Mouse (Mus musculus) CH12F3 (cell line): ENCODE data around the gene Elk4.

Experiments used
- in situ Hi-C: fragments of 300-500 bp; cut with MboI; formaldehyde crosslinking; loops from 2 replicates; pipeline ENCODE4 v1.14.3; 2020; ENCODE audit warnings: low sequenced_read_pairs

The Elk4 gene

DNA sequence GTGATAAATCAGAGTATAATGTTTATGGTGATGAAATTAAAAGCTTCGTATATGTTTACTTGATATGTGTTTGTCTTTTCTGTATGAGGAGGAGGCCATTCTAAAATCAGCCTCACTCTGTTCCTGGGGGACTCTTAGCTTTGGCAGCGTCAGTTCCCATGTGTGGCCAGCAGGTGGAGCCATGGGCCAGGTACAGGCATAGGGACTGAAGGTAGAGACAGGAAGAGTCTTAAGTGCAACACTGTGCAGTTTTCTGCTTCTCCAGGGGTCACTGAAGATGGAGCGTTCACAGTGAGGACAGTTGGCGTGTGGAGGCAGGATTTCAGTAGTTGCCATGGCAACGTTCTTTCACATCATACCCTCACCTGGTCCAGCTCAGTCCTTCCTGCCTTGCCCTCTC is 24.5 kb upstream of the Elk4 start:
- in situ Hi-C loops: no loop called here

DNA sequence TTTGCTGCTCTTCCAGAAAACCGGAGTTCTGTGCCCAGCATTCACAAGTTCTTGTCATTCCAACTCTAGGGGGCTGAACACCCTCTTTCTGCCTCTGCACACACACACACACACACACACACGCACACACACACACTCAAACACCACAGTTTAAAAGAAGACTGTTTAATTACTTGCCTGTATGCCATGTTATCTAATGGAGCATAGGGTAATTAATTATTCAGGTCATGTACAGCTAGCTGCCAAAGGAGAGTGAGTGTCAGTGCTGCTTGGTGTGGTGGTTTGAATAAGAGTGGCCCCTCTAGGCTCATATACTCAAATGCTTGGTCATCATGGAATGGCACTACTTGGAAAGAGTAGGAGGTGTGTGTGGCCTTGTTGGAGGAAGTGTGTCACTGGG is 23.6 kb upstream of the Elk4 start:
- in situ Hi-C loops: no loop called here

DNA sequence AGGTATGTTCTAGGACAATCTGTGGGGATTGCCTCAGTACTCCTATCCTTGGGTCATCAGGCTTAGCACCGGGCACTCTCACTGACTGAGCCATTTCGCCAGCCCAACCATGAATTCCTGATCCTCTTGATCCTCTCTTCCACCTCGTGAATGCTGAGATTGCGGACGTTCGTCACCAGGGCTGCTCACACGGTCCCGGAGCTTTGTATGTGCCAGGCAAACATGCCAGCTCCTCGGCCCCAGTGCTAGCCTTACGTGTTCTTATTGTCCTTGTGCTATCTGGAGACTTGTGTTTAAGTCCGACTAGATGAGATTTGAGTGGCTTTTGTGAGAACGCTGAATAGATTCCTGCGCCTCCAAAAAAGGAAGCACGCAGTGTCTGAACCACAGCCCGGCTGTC is 20.0 kb upstream of the Elk4 start:
- in situ Hi-C loops: no loop called here

DNA sequence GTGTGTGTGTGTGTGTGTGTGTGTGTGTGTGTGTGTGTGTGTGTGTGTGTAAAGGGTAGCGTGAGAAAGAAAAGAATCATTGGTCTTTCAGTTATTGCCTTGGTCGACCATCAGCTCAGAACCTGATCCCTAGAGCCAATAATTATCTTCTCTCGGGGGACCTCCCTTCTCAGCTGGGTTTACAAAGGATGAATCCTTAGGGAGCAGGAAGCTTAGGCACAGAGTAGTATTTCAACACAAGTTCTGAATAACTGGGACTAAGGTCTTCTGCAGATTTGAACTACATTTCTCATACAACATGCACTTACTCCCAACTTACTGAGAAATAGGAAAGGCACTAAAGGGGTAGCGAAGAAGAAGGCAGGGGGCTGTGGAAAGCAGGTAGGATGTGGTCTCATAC is 17.9 kb upstream of the Elk4 start:
- in situ Hi-C loops: no loop called here

DNA sequence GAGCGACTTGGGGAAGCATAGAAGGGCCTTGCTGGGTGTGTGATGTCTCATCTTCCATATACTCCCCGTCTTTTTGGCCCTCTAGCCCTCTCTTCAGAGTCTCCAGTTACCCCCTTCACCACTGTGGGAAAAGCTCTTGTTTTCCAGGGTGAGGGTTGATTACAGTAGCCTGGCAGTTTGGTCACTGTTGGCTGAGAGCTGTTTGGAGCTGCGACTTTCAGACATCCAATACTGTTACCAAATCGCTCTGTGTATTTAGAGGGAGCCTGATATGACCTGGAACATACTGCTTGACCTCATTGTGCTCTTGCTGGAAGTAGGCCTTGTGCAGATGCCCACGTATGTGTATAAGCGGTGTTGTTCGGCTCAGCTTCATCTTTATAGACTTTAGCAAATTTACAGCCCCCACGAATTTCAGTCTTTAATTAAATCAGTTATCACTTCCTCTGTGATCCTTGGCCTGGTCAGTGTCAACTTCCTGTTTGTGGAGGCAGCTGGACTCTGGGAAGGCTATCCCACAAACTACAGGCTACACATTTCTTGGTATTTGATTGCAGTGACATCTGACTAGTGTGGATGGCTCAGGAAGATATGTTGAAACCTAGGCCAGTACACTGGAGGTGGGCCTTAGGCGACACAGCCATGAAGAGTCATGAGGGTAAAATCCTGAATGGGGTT is 17.2 kb upstream of the Elk4 start:
- in situ Hi-C loops: loop anchor here (10.0 kb wide), 1 partner anchor 125 kb away; no protein-coding TSS in a partner anchor

DNA sequence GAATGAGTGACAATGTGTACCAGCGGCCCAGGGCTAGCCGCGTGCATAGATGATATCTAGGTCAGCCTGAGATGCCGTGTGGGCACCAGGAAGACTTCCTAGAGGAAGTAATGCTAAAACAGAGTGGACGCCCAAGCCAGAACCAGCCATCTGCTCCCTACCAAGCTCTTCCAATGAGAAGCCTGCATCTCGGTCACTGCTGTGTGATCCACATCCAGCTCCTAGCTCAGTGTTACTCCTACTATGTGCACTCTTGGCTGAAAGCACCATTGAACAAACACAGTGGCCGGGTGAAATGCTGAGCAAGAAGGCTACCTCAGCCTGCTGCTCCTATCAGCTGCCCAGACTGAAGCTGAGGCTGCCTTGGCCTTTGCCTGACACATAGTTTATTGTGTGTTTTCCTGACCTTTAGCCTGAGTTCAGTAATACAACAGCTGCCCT is 14.8 kb upstream of the Elk4 start:
- in situ Hi-C loops: loop anchor here (10.0 kb wide), 1 partner anchor 122 kb away; no protein-coding TSS in a partner anchor

DNA sequence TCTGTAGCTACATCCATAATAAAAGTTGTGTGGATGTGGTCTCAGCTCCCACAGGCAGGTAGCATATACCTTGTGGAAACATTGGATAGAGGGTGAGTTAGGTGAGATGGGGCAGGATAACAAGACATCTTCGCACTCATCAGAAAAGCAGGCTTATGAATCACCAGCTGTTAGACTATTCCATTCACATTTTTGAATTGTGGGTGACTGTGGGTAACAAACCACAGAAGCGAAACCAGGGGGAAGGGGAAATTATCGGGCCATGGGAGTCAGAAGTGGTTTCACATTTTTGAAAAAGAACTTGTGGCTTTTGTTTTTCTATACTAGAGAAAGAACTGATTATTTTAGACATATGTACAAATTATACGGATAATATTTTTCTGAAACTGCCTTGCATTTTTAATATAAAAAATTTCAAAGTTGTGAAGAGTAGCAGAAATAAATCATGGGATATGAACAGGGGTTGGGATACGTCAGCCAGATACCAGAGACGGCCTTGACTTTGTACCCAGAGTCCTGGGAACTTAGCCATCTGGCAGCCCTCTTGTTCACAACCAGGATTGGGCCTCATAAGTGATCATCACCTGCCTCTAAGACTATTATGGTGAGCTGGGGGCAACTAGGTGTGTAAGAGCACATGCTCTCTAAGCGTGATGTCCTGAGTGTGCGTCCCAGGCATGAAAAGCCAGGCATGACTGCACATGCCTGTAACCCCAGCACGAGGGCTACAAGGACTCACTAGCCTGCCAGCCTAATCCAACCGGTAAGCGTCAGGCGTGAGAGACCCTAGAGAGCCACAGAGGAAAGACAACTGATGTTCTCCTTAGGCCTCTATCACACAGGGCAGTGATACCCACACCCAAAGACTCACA is 14.0 kb upstream of the Elk4 start:
- in situ Hi-C loops: loop anchor here (10.0 kb wide), 1 partner anchor 121 kb away; no protein-coding TSS in a partner anchor

DNA sequence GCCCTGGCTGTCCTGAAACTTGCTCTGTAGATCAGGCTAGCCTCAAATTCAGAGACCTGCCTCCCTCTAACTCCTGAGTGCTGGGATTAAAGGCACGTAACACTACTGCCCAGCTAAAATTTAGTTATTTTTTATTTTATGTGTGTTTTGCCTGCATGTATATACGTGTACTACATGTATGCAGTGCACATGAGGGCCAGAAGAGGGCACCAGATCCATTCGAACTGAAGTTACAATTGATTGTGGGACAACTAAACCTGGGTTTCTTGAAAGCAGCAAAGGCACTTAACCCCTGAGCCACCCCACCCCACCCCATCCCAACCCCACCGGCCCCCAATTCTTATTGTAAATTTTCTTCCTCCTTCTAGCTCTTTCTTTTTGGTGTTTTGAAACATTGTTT is 12.3 kb upstream of the Elk4 start:
- in situ Hi-C loops: loop anchor here (5.0 to 10.0 kb wide), 2 partner anchors 47 to 120 kb away; no protein-coding TSS in a partner anchor

DNA sequence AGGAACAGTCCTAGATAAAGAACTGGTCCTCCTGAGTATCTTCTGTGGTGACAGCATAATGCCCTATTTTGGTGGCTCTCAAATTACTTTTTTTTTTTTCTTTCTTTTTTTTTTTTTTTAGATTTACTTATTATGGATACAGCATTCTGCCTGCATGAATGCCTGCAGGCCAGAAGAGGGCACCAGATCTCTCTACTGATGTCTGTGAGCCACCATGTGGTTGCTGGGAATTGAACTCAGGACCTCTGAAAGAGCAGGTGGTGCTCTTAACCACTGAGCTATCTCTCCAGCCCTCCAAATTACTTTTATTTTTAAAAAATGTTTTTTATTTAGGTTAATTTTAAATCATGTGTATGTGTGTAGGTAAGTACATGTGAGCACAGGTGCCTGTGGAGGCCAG is 6.9 kb upstream of the Elk4 start:
- in situ Hi-C loops: no loop called here

DNA sequence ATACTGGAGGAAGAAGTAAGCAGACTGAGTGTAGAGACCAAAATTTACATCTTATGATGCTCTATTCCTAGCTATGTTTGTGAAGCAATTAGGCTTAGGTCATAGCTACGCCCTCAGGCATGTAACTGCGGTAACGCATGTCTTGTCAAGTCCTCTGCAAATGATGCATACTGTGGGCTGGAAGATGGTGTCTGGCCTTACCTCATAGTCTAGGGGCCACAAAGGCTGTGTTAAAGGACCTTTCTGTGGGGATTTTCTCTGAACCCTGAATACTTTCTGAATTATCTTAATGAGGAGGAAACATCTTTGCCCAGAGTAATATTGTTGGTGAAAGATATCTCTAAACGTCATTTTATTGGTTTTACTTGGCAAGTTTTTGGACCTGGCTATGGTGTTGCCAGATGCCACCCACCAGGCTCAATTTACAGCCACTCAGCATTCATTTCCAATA is 5.5 kb upstream of the Elk4 start:
- in situ Hi-C loops: no loop called here

DNA sequence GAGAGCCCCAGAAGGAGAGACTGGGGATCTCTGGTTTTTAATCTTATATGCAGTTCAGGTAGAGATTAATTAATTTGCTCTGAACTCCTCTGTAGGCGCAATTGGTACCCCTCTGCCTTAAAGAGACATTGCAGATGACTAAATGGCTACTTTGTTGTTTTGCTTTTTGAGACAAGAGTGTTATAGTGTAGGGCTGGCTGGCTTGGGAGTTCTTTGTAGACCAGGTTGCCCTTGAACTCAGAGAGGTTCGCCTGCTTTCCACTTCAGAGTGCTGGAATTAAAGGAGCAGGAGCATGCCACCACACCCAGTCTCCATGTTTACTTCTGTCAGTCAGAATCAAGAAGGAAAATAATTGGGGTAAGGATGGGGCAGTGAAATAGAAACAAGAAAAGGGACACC is 4.3 kb upstream of the Elk4 start:
- in situ Hi-C loops: no loop called here

DNA sequence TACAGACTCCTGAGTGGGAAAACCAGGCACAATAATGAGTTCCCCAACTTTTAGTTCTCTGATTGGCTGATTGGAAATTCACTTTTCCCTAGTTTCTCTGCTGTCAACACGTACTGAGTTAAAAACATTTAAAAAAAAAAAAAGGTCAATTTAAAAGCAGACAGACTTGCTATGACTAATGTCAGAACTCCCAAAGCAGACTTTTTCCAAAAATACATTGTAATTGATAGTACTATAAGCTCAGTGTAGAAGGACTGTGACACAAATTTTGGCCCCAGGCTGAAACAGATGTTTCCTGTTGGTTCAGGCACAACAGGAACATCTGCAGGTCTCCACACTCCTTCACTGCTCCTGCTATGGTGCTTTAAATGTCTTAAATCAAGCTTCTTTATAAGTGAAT is 3.6 kb upstream of the Elk4 start:
- in situ Hi-C loops: no loop called here

DNA sequence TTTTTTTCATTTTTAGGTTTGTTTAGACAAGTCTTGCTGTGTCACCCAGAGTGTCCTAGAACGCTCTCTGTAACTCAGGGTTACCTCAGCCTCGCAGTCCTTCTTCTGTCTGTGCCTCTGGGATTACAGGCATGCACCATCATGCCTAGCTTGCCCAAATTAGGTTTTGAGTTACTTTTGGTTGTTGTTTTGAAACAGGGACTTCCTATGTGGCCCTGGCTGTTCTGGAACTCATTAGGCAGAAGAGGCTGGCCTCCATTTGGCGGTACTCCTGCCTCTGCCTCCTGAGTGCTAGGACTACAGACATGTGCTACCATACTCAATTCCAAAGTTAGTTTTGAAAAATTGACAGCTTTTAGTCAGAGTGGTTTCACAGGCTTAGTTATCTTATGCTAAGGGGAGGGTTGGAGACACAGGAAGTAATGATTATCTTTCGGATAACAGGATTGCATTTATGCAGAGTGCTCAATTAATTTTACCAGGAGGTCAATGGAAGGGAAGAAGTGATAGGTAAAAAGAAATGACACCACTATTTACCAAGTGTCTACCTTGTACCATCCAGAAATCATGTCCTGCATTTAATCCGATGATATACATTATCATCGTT is 2.7 kb upstream of the Elk4 start:
- in situ Hi-C loops: no loop called here

DNA sequence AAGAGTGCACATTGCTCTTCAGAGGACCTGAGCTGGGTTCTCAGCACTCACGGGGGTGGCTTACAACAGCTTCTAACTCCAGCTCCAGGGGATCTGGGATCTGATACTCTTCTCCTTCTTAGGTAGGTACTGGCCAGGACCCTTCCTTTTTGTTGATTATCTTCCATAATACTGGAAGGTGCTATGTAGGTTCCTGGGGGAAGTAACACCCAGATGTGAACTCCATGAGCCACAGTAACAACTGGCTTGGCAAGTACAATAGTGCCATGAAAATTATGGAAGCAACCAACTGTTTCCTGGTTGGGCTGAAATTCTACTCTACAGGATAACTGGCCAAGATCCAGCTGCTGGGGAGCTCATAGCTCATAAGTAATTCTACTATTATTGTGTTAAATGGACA is 1.9 kb upstream of the Elk4 start:
- in situ Hi-C loops: no loop called here

DNA sequence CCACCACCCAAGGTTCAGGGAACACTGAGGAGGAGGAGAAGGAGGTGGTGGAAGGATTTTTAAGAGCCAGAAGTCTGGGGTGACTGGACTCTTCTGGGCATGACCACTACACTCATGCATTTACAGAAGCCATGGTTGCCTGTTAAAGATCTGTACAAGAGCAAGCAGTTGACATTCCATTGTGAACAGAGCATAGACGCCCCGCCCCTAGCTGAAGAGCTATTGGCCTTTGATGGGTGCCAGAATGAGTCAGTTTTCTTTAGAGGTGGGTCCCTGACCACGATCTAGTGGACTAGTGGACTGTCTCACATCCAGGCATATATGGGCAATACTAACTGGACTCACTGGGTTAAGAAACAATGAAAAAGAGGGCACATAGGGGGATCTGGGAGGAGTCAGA is 1.4 kb upstream of the Elk4 start:
- in situ Hi-C loops: no loop called here

DNA sequence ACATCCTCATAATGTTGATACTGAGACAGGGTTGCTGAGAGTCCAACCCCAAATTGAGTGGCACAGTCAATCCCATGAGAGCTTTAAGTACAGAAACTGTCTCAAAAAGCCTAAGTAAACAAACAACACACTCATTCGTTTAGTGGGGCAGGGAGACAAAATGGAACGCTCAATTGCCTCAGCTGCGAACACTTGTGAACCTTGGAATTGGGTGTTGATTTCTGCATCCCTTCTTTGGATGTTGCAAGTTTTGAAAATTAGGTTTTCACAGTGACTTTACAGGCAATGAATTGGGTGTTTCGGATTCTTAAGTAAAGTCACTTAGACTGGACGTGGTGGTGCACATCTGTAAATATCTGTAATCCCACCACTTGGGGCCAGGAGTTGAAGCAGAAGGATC is 686 bp upstream of the Elk4 start:
- in situ Hi-C loops: no loop called here

DNA sequence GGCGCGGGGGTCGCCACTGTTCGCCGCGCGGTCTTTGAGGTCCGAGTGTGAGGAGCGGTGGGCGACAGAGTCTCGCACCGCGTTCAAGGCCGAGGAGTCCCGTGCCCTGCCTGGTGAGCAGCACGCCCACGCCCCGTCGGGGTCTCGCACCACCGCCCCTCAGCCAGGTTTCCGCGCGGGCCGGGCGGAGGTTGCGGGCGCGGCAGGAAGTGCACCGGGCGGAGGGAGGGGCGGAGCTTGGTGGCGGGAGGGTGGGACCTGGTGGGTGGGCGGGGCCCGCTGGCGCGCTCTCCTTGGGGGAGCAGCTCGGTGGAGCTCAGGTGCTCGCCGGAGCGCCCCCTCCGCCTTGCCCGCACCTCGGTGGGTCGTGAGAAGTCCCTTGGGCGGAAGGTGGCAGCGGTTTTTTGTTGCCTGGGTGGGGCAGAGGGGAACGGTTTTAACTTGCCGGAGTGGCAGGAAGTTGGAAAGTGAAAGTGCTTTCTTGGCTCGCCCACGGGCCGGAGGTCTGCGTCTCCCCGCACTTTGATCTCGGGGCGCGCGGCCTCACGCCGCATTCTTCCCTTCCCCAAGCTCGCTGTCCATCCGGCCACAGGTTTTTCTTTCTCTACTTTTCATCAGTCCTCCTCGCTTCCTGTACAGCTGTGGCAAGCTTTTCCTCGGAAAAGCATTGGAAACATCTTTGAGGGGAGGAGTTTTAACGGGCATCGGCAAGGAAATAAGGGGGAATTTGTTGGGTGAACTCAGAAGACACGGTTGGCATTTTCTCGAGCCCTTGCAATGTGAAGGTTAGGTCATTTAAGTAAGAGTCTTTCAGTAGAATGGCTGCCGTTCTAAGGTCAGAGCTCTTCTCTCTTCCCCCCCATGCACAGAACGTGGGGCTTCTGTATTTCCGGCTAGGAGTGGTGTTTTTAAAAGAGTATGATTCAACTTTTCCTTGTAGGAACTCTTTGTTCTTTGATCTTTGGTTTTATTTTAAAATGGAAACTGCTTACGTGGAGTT is 721 bp downstream of the Elk4 start:
- in situ Hi-C loops: no loop called here

DNA sequence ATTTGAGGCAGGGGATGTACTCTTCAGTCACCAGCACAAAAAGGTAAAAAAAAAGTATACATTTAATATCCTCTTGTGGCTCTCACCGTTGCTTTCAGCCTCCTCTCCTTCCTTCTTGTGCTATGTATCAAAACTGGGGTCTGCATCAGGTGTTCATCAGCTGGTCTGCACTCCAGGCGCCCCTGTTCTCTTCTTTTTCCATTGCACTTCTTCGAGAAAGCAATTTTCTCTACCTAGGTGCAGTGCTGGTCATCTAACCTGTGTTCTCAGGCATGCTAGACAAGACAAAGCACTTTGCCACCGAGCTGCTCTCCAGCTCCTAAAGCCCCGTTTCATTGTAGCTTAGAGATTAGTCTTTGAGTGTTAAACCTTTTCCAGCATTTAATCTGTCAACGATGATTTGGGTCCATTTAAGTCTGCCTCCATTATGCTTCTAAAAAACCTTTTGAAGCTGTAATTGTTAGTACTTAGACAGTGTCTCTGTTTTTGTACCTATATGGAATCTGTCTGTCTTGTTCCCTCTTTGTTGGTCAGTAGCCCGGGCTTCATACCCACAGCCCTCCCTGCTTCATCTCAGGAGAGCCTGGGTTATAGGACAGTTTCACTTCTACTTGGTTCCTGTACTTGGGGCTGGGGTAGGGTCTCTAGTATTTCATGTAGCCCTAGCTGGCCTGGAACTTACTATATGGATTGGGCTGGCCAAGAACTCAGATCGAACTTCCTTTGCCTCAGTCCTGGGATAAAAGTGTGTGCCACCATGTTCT is 1.7 kb downstream of the Elk4 start:
- in situ Hi-C loops: no loop called here

DNA sequence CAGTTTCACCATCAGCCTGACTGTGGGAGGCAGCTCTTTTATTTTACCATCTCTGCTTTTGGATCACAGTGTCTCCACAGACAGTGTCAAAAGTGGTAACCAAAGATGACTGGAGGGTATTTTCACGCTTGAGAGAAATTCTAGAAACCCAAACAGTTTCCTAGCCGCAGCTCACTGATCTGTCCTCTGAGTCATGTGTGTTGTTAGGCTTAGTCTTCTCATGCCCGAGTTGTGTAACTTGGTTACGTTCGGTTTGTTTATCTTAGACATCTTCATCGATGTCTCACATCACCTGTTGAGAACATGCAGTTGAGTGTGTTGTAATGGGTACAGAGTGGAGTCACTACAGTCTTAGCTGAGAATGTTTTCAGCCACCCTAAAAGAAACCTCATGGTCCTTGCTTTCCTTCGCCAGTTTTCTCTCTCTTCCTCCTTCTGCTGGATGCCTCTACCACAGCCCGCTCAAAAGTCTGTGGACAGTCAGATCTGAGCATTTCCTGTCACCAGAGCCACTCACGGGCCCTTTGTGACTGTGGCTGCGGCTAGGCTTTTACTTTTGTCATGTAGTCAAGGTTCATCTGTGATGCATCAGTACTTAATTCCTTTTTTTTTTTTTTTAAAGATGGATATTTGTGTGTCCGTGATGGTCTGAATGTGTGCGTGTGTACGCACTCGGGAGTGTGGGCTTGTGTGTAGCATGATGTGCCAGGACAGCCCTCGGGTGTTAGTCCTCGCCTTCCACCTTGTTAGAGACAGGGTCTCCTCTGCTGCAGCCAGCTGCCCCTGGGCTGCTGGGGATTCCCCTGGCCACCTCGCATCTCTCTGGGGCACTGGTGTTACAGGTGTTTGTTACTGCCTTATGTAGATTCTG is 3.5 kb downstream of the Elk4 start:
- in situ Hi-C loops: no loop called here
